Mouse (Mus musculus) myocyte (in vitro differentiated cells): ENCODE measurements around the gene Rbm5. TPM values are rescaled to one million over a fixed set of nuclear protein-coding genes. Genes with fewer than 3 reads are reported as not detected.

Experiments
- H3K27me3 ChIP-seq: one replicate; pipeline ENCODE4 v1.6.1; 2011; ENCODE audit not compliant: control insufficient read depth, insufficient read depth, insufficient read length
- H3K36me3 ChIP-seq: one replicate; pipeline ENCODE4 v1.6.1; 2011; ENCODE audit not compliant: control insufficient read depth, insufficient read depth
- H3K4me2 ChIP-seq: one replicate; pipeline ENCODE4 v1.6.1; 2011; ENCODE audit warnings: low read depth, control low read depth
- H3K4me3 ChIP-seq: one replicate; pipeline ENCODE4 v1.5.1; 2011; ENCODE audit warnings: mild to moderate bottlenecking, control low read depth, moderate library complexity
- H3K79me2 ChIP-seq: one replicate; pipeline ENCODE4 v1.6.1; 2011; ENCODE audit not compliant: control insufficient read depth, insufficient read depth
- H3ac ChIP-seq: one replicate; pipeline ENCODE4 v1.6.1; 2011; ENCODE audit not compliant: control insufficient read depth, insufficient read length
- CEBPB ChIP-seq: IDR thresholded peaks from 2 replicates; pipeline ENCODE4 v1.6.1; 2011; ENCODE audit warnings: mild to moderate bottlenecking, moderate library complexity; ENCODE audit not compliant: poor library complexity, insufficient read depth, severe bottlenecking
- E2F4 ChIP-seq: IDR thresholded peaks from one replicate; pipeline ENCODE4 v1.6.1; 2011; ENCODE audit warnings: mild to moderate bottlenecking, control low read depth, moderate library complexity; ENCODE audit not compliant: insufficient read depth
- MAX ChIP-seq: IDR thresholded peaks from one replicate; pipeline ENCODE4 v1.6.1; 2011; ENCODE audit warnings: low read depth, mild to moderate bottlenecking, control low read depth
- MYOD1 ChIP-seq, 3 experiments: IDR thresholded peaks; one replicate each; pipeline ENCODE4 v1.6.1; 2011; ENCODE audit warnings: control low read depth in 2 of 3, low read depth in 2 of 3, mild to moderate bottlenecking in 2 of 3, moderate library complexity in 1 of 3; ENCODE audit not compliant: insufficient read length in 2 of 3, control insufficient read depth in 1 of 3
- MYOG ChIP-seq, 3 experiments: IDR thresholded peaks; one replicate each; pipeline ENCODE4 v1.6.1; 2011; ENCODE audit warnings: control low read depth in 2 of 3, low read depth in 2 of 3, mild to moderate bottlenecking in 2 of 3; ENCODE audit not compliant: insufficient read length in 2 of 3, control insufficient read depth in 1 of 3, insufficient read depth in 1 of 3
- POLR2A ChIP-seq: IDR thresholded peaks from one replicate; pipeline ENCODE4 v1.6.1; 2011; ENCODE audit warnings: low read depth, mild to moderate bottlenecking, control low read depth, moderate library complexity; ENCODE audit not compliant: insufficient read length
- POLR2AphosphoS2 ChIP-seq: IDR thresholded peaks from one replicate; pipeline ENCODE4 v1.6.1; 2011; ENCODE audit warnings: low read depth, control low read depth; ENCODE audit not compliant: insufficient read length
- REST ChIP-seq: IDR thresholded peaks from one replicate; pipeline ENCODE4 v1.6.1; 2011; ENCODE audit warnings: mild to moderate bottlenecking, control low read depth, moderate library complexity; ENCODE audit not compliant: insufficient read depth, insufficient read length
- SRF ChIP-seq: IDR thresholded peaks from one replicate; pipeline ENCODE4 v1.6.1; 2011; ENCODE audit warnings: low read depth; ENCODE audit not compliant: control insufficient read depth, insufficient read length
- TCF12 ChIP-seq: IDR thresholded peaks from one replicate; pipeline ENCODE4 v1.6.1; 2011; ENCODE audit warnings: mild to moderate bottlenecking, control low read depth; ENCODE audit not compliant: poor library complexity, insufficient read depth, severe bottlenecking
- TCF3 ChIP-seq: IDR thresholded peaks from one replicate; pipeline ENCODE4 v1.6.1; 2011; ENCODE audit warnings: low read depth, control low read depth; ENCODE audit not compliant: insufficient read length
- USF1 ChIP-seq: IDR thresholded peaks from one replicate; pipeline ENCODE4 v1.6.1; 2011; ENCODE audit warnings: low read depth, mild to moderate bottlenecking, control low read depth, moderate library complexity
- polyA plus RNA-seq: library from polyadenylated mRNA; unstranded; fragments of >200 nt; fragmentation: generic; extraction: Trizol; gene quantifications from one replicate; pipeline ENCODE4 v1.2.1, GENCODE M21; 2012; ENCODE audit warnings: missing spikeins

The Rbm5 gene
- polyA plus RNA-seq, 1 experiment: 37.6 TPM

- H3K4me3 ChIP-seq: no peak overlapping the region
- TF ChIP-seq TCF12: no peak
- no peak for TF ChIP-seq E2F4
- no peak for TF ChIP-seq MAX
- TF ChIP-seq SRF: no peak
- TF ChIP-seq USF1: no peak
- no peak for TF ChIP-seq TCF3
- no peak for TF ChIP-seq POLR2AphosphoS2
- no peak for TF ChIP-seq MYOG (IDR thresholded peaks at IDR 0.05; ENCODE audit: control insufficient read depth in 1 of 3, insufficient read depth in 1 of 3, insufficient read length in 2 of 3, low read depth in 2 of 3)
- TF ChIP-seq REST: no peak
- no peak for TF ChIP-seq MYOD1 (IDR thresholded peaks at IDR 0.05; ENCODE audit: control insufficient read depth in 1 of 3, insufficient read length in 2 of 3, low read depth in 2 of 3)
- TF ChIP-seq POLR2A: no peak
- TF ChIP-seq CEBPB: no peak
These were observed 72.8 kb downstream of the Rbm5 start for GRCm38 (mm10) chr9:107697811-107698521.

GRCm38 (mm10) chr9:107696845-107697610, 73.8 kb downstream of the Rbm5 start:
- no peak overlapping the region for H3K4me3 ChIP-seq
- no peak overlapping the region for H3K4me2 ChIP-seq
- peaks cover 5% of the 10 kb centered on the region for H3K27me3 ChIP-seq
- no peaks in the 10 kb centered on the region for H3K79me2 ChIP-seq
- H3ac ChIP-seq: no peak overlapping the region
- no peaks in the 10 kb centered on the region for H3K36me3 ChIP-seq
- TF ChIP-seq POLR2AphosphoS2 (no peak), E2F4 (no peak), SRF (no peak), MAX (no peak), MYOG (IDR thresholded peaks at IDR 0.05; ENCODE audit: control insufficient read depth in 1 of 3, insufficient read depth in 1 of 3, insufficient read length in 2 of 3, low read depth in 2 of 3) (no peak), POLR2A (no peak), USF1 (no peak), TCF3 (no peak), REST (no peak), TCF12 (no peak), MYOD1 (IDR thresholded peaks at IDR 0.05; ENCODE audit: control insufficient read depth in 1 of 3, insufficient read length in 2 of 3, low read depth in 2 of 3) (no peak), CEBPB (no peak)

More at GRCm38 (mm10) chr9:107697811-107698521, 72.8 kb downstream of the Rbm5 start:
- no peaks in the 10 kb centered on the region for H3K36me3 ChIP-seq
- no peaks in the 10 kb centered on the region for H3K27me3 ChIP-seq
- H3K79me2 ChIP-seq: no peaks in the 10 kb centered on the region
- no peak overlapping the region for H3ac ChIP-seq
- H3K4me2 ChIP-seq: no peak overlapping the region

- H3K79me2 ChIP-seq: no peaks in the 10 kb centered on the region
- no peaks in the 10 kb centered on the region for H3K36me3 ChIP-seq
- peaks cover 14% of the 10 kb centered on the region for H3K27me3 ChIP-seq
- no peak overlapping the region for H3K4me2 ChIP-seq
- H3ac ChIP-seq: no peak overlapping the region
- TF ChIP-seq MYOD1 (IDR thresholded peaks at IDR 0.05; ENCODE audit: control insufficient read depth in 1 of 3, insufficient read length in 2 of 3, low read depth in 2 of 3): no peak
- TF ChIP-seq E2F4: no peak
- TF ChIP-seq REST: no peak
- TF ChIP-seq SRF: no peak
- no peak for TF ChIP-seq POLR2AphosphoS2
- TF ChIP-seq CEBPB: no peak
- no peak for TF ChIP-seq USF1
- no peak for TF ChIP-seq MAX
- no peak for TF ChIP-seq TCF3
- TF ChIP-seq MYOG (IDR thresholded peaks at IDR 0.05; ENCODE audit: control insufficient read depth in 1 of 3, insufficient read depth in 1 of 3, insufficient read length in 2 of 3, low read depth in 2 of 3): no peak
- no peak for TF ChIP-seq TCF12
- TF ChIP-seq POLR2A: no peak
- no peak overlapping the region for H3K4me3 ChIP-seq
These were observed 74.7 kb downstream of the Rbm5 start for GRCm38 (mm10) chr9:107696106-107696479.

DNA sequence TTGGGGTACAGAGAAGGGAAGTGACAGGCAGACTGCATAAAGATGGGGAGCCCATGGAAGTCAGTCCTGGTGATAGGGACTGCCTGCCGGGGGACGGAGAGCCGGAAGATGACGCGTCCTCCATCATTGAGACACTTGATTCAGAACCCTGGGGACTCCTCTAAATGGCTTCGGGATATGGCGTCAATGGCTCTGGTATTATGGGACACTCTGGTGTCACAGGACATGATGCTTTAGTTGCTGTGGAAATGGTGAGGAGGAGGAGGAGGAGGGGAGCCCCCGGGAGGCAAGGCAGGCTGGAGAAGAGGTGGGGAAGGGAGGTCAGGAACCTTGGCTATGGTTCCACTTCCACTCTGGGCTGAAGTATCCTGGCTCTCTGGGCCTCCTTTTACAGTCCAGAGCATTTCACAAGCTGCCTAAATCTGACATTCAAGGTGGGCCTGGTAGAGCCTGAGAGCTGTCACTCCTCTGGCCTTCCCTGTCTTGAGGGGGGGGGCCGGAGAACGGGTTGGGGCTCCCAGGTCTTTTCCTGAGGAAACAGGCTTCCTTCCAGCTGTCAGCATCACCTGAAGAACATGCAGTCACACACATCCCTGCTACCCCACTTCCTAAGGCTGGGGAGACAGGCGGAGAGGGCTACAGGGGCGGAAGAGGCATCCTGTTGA, 75.2 kb downstream of the Rbm5 start:
- TF ChIP-seq MYOG (IDR thresholded peaks at IDR 0.05; ENCODE audit: control insufficient read depth in 1 of 3, insufficient read depth in 1 of 3, insufficient read length in 2 of 3, low read depth in 2 of 3): no peak
- TF ChIP-seq E2F4: no peak
- no peak for TF ChIP-seq TCF12
- no peak for TF ChIP-seq REST
- TF ChIP-seq POLR2A: no peak
- no peak for TF ChIP-seq POLR2AphosphoS2
- no peak for TF ChIP-seq MYOD1 (IDR thresholded peaks at IDR 0.05; ENCODE audit: control insufficient read depth in 1 of 3, insufficient read length in 2 of 3, low read depth in 2 of 3)
- no peak for TF ChIP-seq SRF
- TF ChIP-seq MAX: no peak
- no peak for TF ChIP-seq TCF3
- TF ChIP-seq USF1: no peak
- no peak for TF ChIP-seq CEBPB
- H3K27me3 ChIP-seq: peaks cover 19% of the 10 kb centered on the region
- no peaks in the 10 kb centered on the region for H3K79me2 ChIP-seq
- no peak overlapping the region for H3K4me3 ChIP-seq
- no peak overlapping the region for H3K4me2 ChIP-seq
- H3K36me3 ChIP-seq: no peaks in the 10 kb centered on the region
- H3ac ChIP-seq: no peak overlapping the region
